Mouse (Mus musculus) liver, embryonic 14.5 days (tissue): Measurements from ENCODE around the gene Armc2.

ENCODE experiments used
- CTCF ChIP-seq: IDR thresholded peaks from 2 replicates; pipeline ENCODE4 v1.5.1; 2016; ENCODE audit warnings: antibody characterized with exemption, low read depth, control low read depth
- EP300 ChIP-seq: IDR thresholded peaks from 2 replicates; pipeline ENCODE4 v1.6.1; 2016; ENCODE audit warnings: antibody characterized with exemption, low read depth

DNA sequence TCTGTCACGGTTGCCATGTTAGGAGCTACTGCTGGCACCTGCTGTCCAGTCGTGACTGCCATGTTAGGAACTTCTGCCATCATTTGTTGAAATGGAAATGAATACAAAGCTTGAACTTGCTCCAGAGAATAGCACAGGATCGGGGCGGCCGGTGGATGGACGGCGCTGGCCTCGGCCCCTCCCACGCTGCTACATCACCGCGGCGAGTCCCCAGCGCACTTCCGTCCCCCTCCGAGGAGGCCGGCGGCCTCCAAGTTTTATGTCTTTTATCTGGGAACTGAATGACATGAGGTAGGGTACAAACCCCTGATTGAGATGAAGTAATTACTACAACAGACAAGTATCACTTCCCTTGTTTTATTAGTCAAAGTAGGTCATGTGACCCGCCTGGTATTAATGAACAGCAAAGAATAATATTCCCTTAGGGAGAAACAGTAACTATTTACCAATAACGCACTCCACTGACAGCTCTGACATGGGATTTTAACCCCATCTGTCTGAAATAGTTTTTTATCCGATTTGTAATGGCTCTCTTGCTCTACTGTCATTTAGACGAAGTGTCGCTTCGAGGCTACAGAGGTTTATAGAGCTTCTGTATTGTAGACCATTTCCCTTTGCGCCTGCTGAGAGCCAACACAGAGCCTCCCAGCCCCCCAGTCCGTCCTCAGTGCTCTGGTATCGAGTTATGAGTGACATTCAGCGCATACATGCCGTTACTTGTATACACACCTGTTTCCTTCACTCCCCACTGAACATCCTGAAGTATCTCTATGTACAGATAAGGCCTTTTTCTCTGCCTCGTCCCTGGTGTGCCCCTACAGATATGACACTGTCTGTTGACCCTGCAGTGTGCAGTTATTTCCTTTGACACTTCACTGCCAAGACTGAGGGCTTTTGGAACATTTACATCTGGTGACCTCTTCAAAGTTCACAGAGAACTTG is 37.3 kb upstream of the Armc2 start:
- TF ChIP-seq CTCF (no peak), EP300 (peak; percentile 90)
